Mouse (Mus musculus): Measurements from ENCODE around the gene Cdc42bpa. TPM values are rescaled to one million over a fixed set of nuclear protein-coding genes. Genes with fewer than 3 reads are reported as not detected.

The Cdc42bpa gene
- polyA plus RNA-seq, 1 experiment from 2014 or later, result 34.5 TPM

- Histone ChIP-seq H3K9me3 (ENCODE audit: control insufficient read depth, low read length) (no peaks in the 10 kb centered on the region), H3K4me1 (ENCODE audit: control insufficient read depth, insufficient read depth, low read depth, low read length) (no peaks in the 10 kb centered on the region), H3K4me2 (ENCODE audit: low read length) (no peak overlapping the region), H3K27ac (ENCODE audit: low read depth, low read length) (no peak overlapping the region), H3K27me3 (replicated peaks; ENCODE audit: control insufficient read depth, insufficient read depth, low read length) (no peaks in the 10 kb centered on the region), H3K4me3 (ENCODE audit: low read length) (no peak overlapping the region), H3K9ac (ENCODE audit: low read depth, low read length) (no peak overlapping the region), H3K36me3 (ENCODE audit: control insufficient read depth, insufficient read depth, low read length) (no peaks in the 10 kb centered on the region)
- ATAC-seq, result no peak
- 57% methylated on average over 8 of the region's 8 CpGs for WGBS
Measured at GRCm38 (mm10) chr1:180175635-180176034, 215.4 kb downstream of the Cdc42bpa start.

- Histone ChIP-seq H3K36me3 (ENCODE audit: control insufficient read depth, insufficient read depth, low read length) (no peaks in the 10 kb centered on the region), H3K27ac (ENCODE audit: low read depth, low read length) (no peak overlapping the region), H3K9ac (ENCODE audit: low read depth, low read length) (no peak overlapping the region), H3K4me3 (ENCODE audit: low read length) (no peak overlapping the region), H3K9me3 (ENCODE audit: control insufficient read depth, low read length) (no peaks in the 10 kb centered on the region), H3K27me3 (replicated peaks; ENCODE audit: control insufficient read depth, insufficient read depth, low read length) (no peaks in the 10 kb centered on the region), H3K4me2 (ENCODE audit: low read length) (no peak overlapping the region), H3K4me1 (ENCODE audit: control insufficient read depth, insufficient read depth, low read depth, low read length) (no peaks in the 10 kb centered on the region)
- WGBS, result 5% methylated on average over 1 of the region's 1 CpGs
- ATAC-seq, result no peak
Measured at GRCm38 (mm10) chr1:180176784-180177183, 216.5 kb downstream of the Cdc42bpa start.

GRCm38 (mm10) chr1:180178340-180178739 lies 218.1 kb downstream of the Cdc42bpa start:
- no peak for ATAC-seq
- 96% methylated on average over 9 of the region's 9 CpGs for whole genome bisulfite sequencing
- no peaks in the 10 kb centered on the region for H3K27me3 ChIP-seq (replicated peaks; ENCODE audit: control insufficient read depth, insufficient read depth, low read length)
- no peaks in the 10 kb centered on the region for H3K36me3 ChIP-seq (ENCODE audit: control insufficient read depth, insufficient read depth, low read length)
- H3K4me1 ChIP-seq (ENCODE audit: control insufficient read depth, insufficient read depth, low read depth, low read length), result no peaks in the 10 kb centered on the region
- no peak overlapping the region for H3K27ac ChIP-seq (ENCODE audit: low read depth, low read length)
- no peak overlapping the region for H3K4me3 ChIP-seq (ENCODE audit: low read length)
- H3K4me2 ChIP-seq (ENCODE audit: low read length), result no peak overlapping the region
- no peaks in the 10 kb centered on the region for H3K9me3 ChIP-seq (ENCODE audit: control insufficient read depth, low read length)
- no peak overlapping the region for H3K9ac ChIP-seq (ENCODE audit: low read depth, low read length)

GRCm38 (mm10) chr1:180179100-180179499 lies 218.8 kb downstream of the Cdc42bpa start:
- no peak for ATAC-seq
- WGBS, result 100% methylated on average over 4 of the region's 4 CpGs
- Histone ChIP-seq H3K4me2 (ENCODE audit: low read length) (no peak overlapping the region), H3K4me3 (ENCODE audit: low read length) (no peak overlapping the region), H3K9me3 (ENCODE audit: control insufficient read depth, low read length) (no peaks in the 10 kb centered on the region), H3K36me3 (ENCODE audit: control insufficient read depth, insufficient read depth, low read length) (no peaks in the 10 kb centered on the region), H3K4me1 (ENCODE audit: control insufficient read depth, insufficient read depth, low read depth, low read length) (no peaks in the 10 kb centered on the region), H3K9ac (ENCODE audit: low read depth, low read length) (no peak overlapping the region), H3K27ac (ENCODE audit: low read depth, low read length) (no peak overlapping the region), H3K27me3 (replicated peaks; ENCODE audit: control insufficient read depth, insufficient read depth, low read length) (no peaks in the 10 kb centered on the region)

GRCm38 (mm10) chr1:180179840-180180239 lies 219.6 kb downstream of the Cdc42bpa start:
- Histone ChIP-seq H3K27ac (ENCODE audit: low read depth, low read length) (no peak overlapping the region), H3K4me3 (ENCODE audit: low read length) (no peak overlapping the region), H3K4me2 (ENCODE audit: low read length) (no peak overlapping the region), H3K9me3 (ENCODE audit: control insufficient read depth, low read length) (no peaks in the 10 kb centered on the region), H3K4me1 (ENCODE audit: control insufficient read depth, insufficient read depth, low read depth, low read length) (no peaks in the 10 kb centered on the region), H3K27me3 (replicated peaks; ENCODE audit: control insufficient read depth, insufficient read depth, low read length) (no peaks in the 10 kb centered on the region), H3K9ac (ENCODE audit: low read depth, low read length) (no peak overlapping the region), H3K36me3 (ENCODE audit: control insufficient read depth, insufficient read depth, low read length) (no peaks in the 10 kb centered on the region)
- 96% methylated on average over 2 of the region's 2 CpGs for WGBS
- ATAC-seq, result no peak

- Histone ChIP-seq H3K9ac (ENCODE audit: low read depth, low read length) (no peak overlapping the region), H3K4me2 (ENCODE audit: low read length) (no peak overlapping the region), H3K9me3 (ENCODE audit: control insufficient read depth, low read length) (no peaks in the 10 kb centered on the region), H3K36me3 (ENCODE audit: control insufficient read depth, insufficient read depth, low read length) (no peaks in the 10 kb centered on the region), H3K27me3 (replicated peaks; ENCODE audit: control insufficient read depth, insufficient read depth, low read length) (no peaks in the 10 kb centered on the region), H3K4me3 (ENCODE audit: low read length) (no peak overlapping the region), H3K27ac (ENCODE audit: low read depth, low read length) (no peak overlapping the region), H3K4me1 (ENCODE audit: control insufficient read depth, insufficient read depth, low read depth, low read length) (no peaks in the 10 kb centered on the region)
- ATAC-seq, result no peak
- 87% methylated on average over 7 of the region's 7 CpGs for WGBS
Measured at GRCm38 (mm10) chr1:180181304-180181965, 221.2 kb downstream of the Cdc42bpa start.

GRCm38 (mm10) chr1:180181966-180182319 lies 221.7 kb downstream of the Cdc42bpa start:
- Histone ChIP-seq H3K4me1 (ENCODE audit: control insufficient read depth, insufficient read depth, low read depth, low read length) (no peaks in the 10 kb centered on the region), H3K36me3 (ENCODE audit: control insufficient read depth, insufficient read depth, low read length) (no peaks in the 10 kb centered on the region), H3K9ac (ENCODE audit: low read depth, low read length) (no peak overlapping the region), H3K27ac (ENCODE audit: low read depth, low read length) (no peak overlapping the region), H3K27me3 (replicated peaks; ENCODE audit: control insufficient read depth, insufficient read depth, low read length) (no peaks in the 10 kb centered on the region), H3K4me3 (ENCODE audit: low read length) (no peak overlapping the region), H3K4me2 (ENCODE audit: low read length) (no peak overlapping the region), H3K9me3 (ENCODE audit: control insufficient read depth, low read length) (no peaks in the 10 kb centered on the region)
- WGBS, result 86% methylated on average over 9 of the region's 9 CpGs
- no peak for ATAC-seq

GRCm38 (mm10) chr1:180182731-180183130 lies 222.5 kb downstream of the Cdc42bpa start:
- Histone ChIP-seq H3K27me3 (replicated peaks; ENCODE audit: control insufficient read depth, insufficient read depth, low read length) (no peaks in the 10 kb centered on the region), H3K9me3 (ENCODE audit: control insufficient read depth, low read length) (no peaks in the 10 kb centered on the region), H3K27ac (ENCODE audit: low read depth, low read length) (no peak overlapping the region), H3K4me2 (ENCODE audit: low read length) (no peak overlapping the region), H3K4me1 (ENCODE audit: control insufficient read depth, insufficient read depth, low read depth, low read length) (no peaks in the 10 kb centered on the region), H3K4me3 (ENCODE audit: low read length) (no peak overlapping the region), H3K9ac (ENCODE audit: low read depth, low read length) (no peak overlapping the region), H3K36me3 (ENCODE audit: control insufficient read depth, insufficient read depth, low read length) (no peaks in the 10 kb centered on the region)
- no peak for ATAC-seq
- 69% methylated on average over 3 of the region's 3 CpGs for WGBS

GRCm38 (mm10) chr1:180183525-180184159 lies 223.4 kb downstream of the Cdc42bpa start:
- no peak overlapping the region for H3K27ac ChIP-seq (ENCODE audit: low read depth, low read length)
- no peak overlapping the region for H3K4me2 ChIP-seq (ENCODE audit: low read length)
- H3K9ac ChIP-seq (ENCODE audit: low read depth, low read length), result no peak overlapping the region
- no peaks in the 10 kb centered on the region for H3K36me3 ChIP-seq (ENCODE audit: control insufficient read depth, insufficient read depth, low read length)
- no peaks in the 10 kb centered on the region for H3K9me3 ChIP-seq (ENCODE audit: control insufficient read depth, low read length)
- no peaks in the 10 kb centered on the region for H3K4me1 ChIP-seq (ENCODE audit: control insufficient read depth, insufficient read depth, low read depth, low read length)
- no peaks in the 10 kb centered on the region for H3K27me3 ChIP-seq (replicated peaks; ENCODE audit: control insufficient read depth, insufficient read depth, low read length)
- WGBS, result 95% methylated on average over 6 of the region's 6 CpGs
- no peak overlapping the region for H3K4me3 ChIP-seq (ENCODE audit: low read length)
- ATAC-seq, result no peak

All from hindbrain, embryonic 16.5 days (tissue).